Mouse (Mus musculus) forebrain, embryonic 16.5 days (tissue): ENCODE results near the gene Cyb5b. TPM values are rescaled to one million over a fixed set of nuclear protein-coding genes. Genes with fewer than 3 reads are reported as not detected.

Source experiments
- ATAC-seq: fragments of 200-750 bp; cut with Nextera tagmentation; 2 replicates; pipeline ENCODE4 v1.8.0; 2017; ENCODE audit warnings: mild to moderate bottlenecking, moderate library complexity
- H3K27ac ChIP-seq: fragments of 300-500 bp; sonication (generic); 2 replicates; pipeline ENCODE4 v1.5.1; 2014; ENCODE audit warnings: low read length, control low read depth
- H3K27me3 ChIP-seq: fragments of 300-500 bp; sonication (generic); replicated peaks from 2 replicates; pipeline ENCODE4 v1.6.1; 2014; ENCODE audit warnings: low read length; ENCODE audit not compliant: control insufficient read depth, insufficient read depth
- H3K36me3 ChIP-seq: fragments of 300-500 bp; sonication (generic); 2 replicates; pipeline ENCODE4 v1.6.1; 2014; ENCODE audit not compliant: control insufficient read depth, insufficient read depth
- H3K4me1 ChIP-seq: fragments of 300-500 bp; sonication (generic); replicated peaks from 2 replicates; pipeline ENCODE4 v1.6.1; 2014; ENCODE audit warnings: low read length; ENCODE audit not compliant: control insufficient read depth, insufficient read depth
- H3K4me2 ChIP-seq: fragments of 300-500 bp; sonication (generic); 2 replicates; pipeline ENCODE4 v1.6.1; 2014; ENCODE audit warnings: mild to moderate bottlenecking, low read length, control low read depth
- H3K4me3 ChIP-seq: fragments of 300-500 bp; sonication (generic); replicated peaks from 2 replicates; pipeline ENCODE4 v1.5.1; 2014; ENCODE audit warnings: mild to moderate bottlenecking, low read length, control low read depth
- H3K9ac ChIP-seq: fragments of 300-500 bp; sonication (generic); replicated peaks from 2 replicates; pipeline ENCODE4 v1.6.1; 2014; ENCODE audit warnings: low read depth, low read length, control low read depth
- H3K9me3 ChIP-seq: fragments of 300-500 bp; sonication (generic); 2 replicates; pipeline ENCODE4 v1.6.1; 2016; ENCODE audit warnings: low read length; ENCODE audit not compliant: control insufficient read depth
- WGBS: fragments of 180-500 bp; shearing (Covaris S2); extraction: QIAGEN DNeasy Blood & Tissue Kit; methylation state at CpG from one replicate; pipeline ENCODE4 v1.1.7; 2014; 5-methylcytosine and 5-hydroxymethylcytosine counted together
- polyA plus RNA-seq: library from polyadenylated mRNA; unstranded; fragments of >200 nt; fragmentation: Nextera tagmentation; extraction: Ambion mirVana; gene quantifications from 2 replicates; pipeline ENCODE4 v1.2.1, GENCODE M21; 2015

The Cyb5b gene
- polyA plus RNA-seq, 1 experiment from 2014 or later, result 114 TPM

DNA sequence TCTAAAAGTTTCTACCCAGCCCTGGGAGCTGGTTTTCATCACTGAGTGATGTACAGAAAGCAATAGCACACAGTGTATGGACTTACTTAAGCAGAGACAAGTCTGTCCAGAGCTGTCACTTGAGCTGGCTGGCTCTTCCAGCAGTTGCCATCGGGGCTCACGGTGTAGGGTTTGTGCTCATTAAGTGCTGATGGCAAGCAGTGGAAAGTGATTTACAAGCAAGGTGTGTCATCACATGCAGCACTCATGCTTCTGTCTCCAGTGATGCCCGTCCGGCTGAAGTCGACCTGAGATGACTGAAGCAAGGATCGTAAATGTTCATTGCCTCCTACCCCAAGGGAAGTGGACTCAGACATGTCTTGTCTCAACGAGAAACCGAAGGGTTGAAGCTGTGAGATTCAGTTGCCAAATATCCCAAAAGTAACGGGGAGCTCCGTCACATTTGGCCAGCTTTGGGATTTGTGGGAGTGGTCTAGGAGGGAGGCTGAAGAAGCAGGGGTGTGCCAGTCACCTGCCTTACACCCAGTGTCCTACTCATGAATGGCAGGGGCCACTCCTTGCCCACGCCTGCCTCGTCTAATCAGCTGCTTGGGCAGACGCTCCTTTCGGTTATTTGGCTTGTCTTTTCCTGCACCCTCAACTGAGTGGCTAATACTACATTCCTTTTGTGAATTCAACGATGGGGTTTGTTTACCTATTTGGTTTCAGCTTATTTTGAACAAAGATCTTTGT, 36.4 kb downstream of the Cyb5b start:
- Histone ChIP-seq H3K27me3 (no peaks in the 10 kb centered on the region), H3K9ac (no peak overlapping the region), H3K4me2 (no peak overlapping the region), H3K4me1 (no peaks in the 10 kb centered on the region), H3K9me3 (no peaks in the 10 kb centered on the region), H3K36me3 (peaks cover 15% of the 10 kb centered on the region), H3K4me3 (no peak overlapping the region), H3K27ac (no peak overlapping the region)
- 70% methylated on average over 15 of the region's 15 CpGs for WGBS
- no peak for ATAC-seq

DNA sequence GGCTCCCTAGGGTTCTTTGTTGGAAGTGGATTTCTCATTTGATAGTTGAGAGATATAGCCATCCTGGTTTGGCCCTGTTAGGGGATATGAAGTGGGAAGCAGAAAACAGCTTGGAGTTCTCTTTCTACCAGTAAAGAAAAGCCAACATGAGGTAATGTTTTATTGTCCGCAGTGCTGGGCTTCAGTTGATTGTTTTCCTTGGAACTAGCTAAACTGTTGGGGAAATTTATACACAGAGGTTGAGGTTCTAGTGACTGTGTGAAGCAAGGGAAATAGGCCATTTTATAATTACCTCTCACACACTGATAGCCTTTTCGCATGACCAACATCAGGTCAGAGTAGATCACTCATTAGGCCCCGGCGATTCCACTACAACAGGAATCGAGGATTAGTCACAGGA, 37.2 kb downstream of the Cyb5b start:
- no peak overlapping the region for H3K27ac ChIP-seq
- 71% methylated on average over 5 of the region's 5 CpGs for WGBS
- no peaks in the 10 kb centered on the region for H3K9me3 ChIP-seq

GRCm38 (mm10) chr8:107192631-107193030, 42.2 kb downstream of the Cyb5b start:
- no peak for ATAC-seq
- Histone ChIP-seq H3K4me3 (no peak overlapping the region), H3K4me1 (0 out of 2 replicates have a peak, but pooled peaks cover 3% of the 10 kb centered on the region), H3K9me3 (no peaks in the 10 kb centered on the region), H3K27me3 (no peaks in the 10 kb centered on the region), H3K4me2 (no peak overlapping the region), H3K9ac (no peak overlapping the region), H3K36me3 (no peaks in the 10 kb centered on the region), H3K27ac (no peak overlapping the region)
- WGBS, result 50% methylated on average over 8 of the region's 8 CpGs

More for the DNA sequence above, 37.2 kb downstream of the Cyb5b start:
- no peak overlapping the region for H3K9ac ChIP-seq
- H3K27me3 ChIP-seq, result no peaks in the 10 kb centered on the region
- H3K4me1 ChIP-seq, result 0 out of 2 replicates have a peak, but pooled peaks cover 1% of the 10 kb centered on the region
- H3K36me3 ChIP-seq, result peaks cover 12% of the 10 kb centered on the region
- no peak overlapping the region for H3K4me2 ChIP-seq
- H3K4me3 ChIP-seq, result no peak overlapping the region
- ATAC-seq, result no peak

GRCm38 (mm10) chr8:107193331-107193730, 42.9 kb downstream of the Cyb5b start:
- no peak overlapping the region for H3K4me3 ChIP-seq
- H3K9ac ChIP-seq, result no peak overlapping the region
- H3K4me2 ChIP-seq, result no peak overlapping the region
- no peaks in the 10 kb centered on the region for H3K27me3 ChIP-seq
- 71% methylated on average over 6 of the region's 6 CpGs for WGBS
- H3K4me1 ChIP-seq, result 0 out of 2 replicates have a peak, but pooled peaks cover 3% of the 10 kb centered on the region
- no peaks in the 10 kb centered on the region for H3K36me3 ChIP-seq
- H3K27ac ChIP-seq, result no peak overlapping the region
- H3K9me3 ChIP-seq, result no peaks in the 10 kb centered on the region
- ATAC-seq, result no peak

GRCm38 (mm10) chr8:107194786-107195451, 44.5 kb downstream of the Cyb5b start:
- Histone ChIP-seq H3K27ac (no peak overlapping the region), H3K4me3 (no peak overlapping the region), H3K9ac (no peak overlapping the region), H3K27me3 (no peaks in the 10 kb centered on the region), H3K4me2 (no peak overlapping the region), H3K4me1 (0 out of 2 replicates have a peak, but pooled peaks cover 3% of the 10 kb centered on the region), H3K9me3 (no peaks in the 10 kb centered on the region), H3K36me3 (no peaks in the 10 kb centered on the region)
- 92% methylated on average over 14 of the region's 14 CpGs for WGBS
- ATAC-seq, result no peak

- 77% methylated on average over 24 of the region's 24 CpGs for WGBS
- Histone ChIP-seq H3K36me3 (no peaks in the 10 kb centered on the region), H3K27ac (no peak overlapping the region), H3K9ac (no peak overlapping the region), H3K9me3 (no peaks in the 10 kb centered on the region), H3K4me2 (no peak overlapping the region), H3K4me1 (no peaks in the 10 kb centered on the region), H3K4me3 (no peak overlapping the region), H3K27me3 (no peaks in the 10 kb centered on the region)
- no peak for ATAC-seq
Observed at GRCm38 (mm10) chr8:107197901-107198826, 47.7 kb downstream of the Cyb5b start.

DNA sequence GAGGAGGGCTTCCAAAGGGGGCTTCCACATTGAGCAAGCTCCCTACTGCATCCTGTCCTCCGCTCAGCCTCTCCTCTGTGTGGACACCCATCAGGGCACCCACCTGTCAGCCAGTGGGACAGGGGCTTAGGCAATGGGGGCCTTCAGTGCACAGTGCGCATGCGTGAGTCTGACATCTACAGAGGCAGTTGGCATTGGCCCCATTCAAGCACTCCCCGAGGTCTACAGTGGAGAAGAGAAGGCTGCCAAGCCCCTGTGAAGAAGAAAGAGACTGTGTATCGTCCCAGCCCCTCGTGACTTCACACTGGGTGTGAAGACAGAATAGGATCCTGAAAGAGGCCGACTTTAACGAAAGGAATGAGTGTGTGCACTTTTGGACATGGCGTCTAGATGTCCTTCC, 54.7 kb downstream of the Cyb5b start:
- WGBS, result 71% methylated on average over 9 of the region's 9 CpGs
- no peak overlapping the region for H3K4me3 ChIP-seq
- no peak overlapping the region for H3K9ac ChIP-seq
- H3K36me3 ChIP-seq, result no peaks in the 10 kb centered on the region
- peaks cover 6% of the 10 kb centered on the region for H3K4me1 ChIP-seq
- no peak overlapping the region for H3K4me2 ChIP-seq
- no peak for ATAC-seq
- H3K27ac ChIP-seq, result no peak overlapping the region
- H3K27me3 ChIP-seq, result no peaks in the 10 kb centered on the region
- no peaks in the 10 kb centered on the region for H3K9me3 ChIP-seq

DNA sequence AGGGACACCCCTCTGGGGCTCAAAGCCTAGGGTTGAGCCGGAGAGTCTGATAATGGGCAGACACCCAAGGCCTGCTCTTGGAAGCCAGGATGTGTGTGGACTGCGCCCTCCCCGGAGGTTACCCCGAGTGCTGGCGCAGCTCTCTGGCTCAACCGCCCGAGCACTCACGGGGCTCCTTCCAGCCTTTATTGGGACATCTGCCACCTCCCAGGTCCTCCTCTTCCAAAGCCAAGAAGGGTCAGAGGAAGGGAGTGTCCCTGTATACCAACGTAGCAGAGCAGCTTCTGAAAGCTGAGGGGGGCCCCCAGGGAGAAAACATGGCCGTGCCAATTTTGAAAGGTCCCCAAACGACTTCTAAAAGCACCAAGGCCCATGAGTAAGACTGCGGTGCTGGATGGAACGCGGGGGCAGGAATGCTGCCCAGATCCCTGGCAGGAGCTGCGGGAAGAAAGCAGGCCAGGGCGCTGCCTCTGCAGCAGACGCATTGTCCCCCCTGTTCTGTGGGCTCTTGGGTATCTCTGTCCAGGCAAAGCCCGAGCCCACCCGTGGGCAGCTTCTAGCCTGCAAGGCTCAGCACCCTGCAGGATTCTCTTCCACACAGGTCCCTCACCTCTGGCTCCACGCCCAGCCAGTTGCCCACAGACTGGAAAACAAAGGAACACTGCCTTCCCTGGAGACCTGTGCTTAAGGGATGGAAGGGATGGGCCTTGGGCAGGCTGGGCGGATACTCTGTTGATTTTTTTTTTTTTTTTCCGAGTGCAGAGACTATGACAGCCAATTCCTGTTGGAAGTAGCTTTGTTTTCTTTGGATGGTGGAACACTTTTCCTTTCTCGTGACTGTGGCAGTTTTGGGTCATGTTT, 55.5 kb downstream of the Cyb5b start:
- no peak overlapping the region for H3K4me2 ChIP-seq
- H3K27ac ChIP-seq, result 0 out of 2 replicates have a peak overlapping the region, but pooled peaks have one; percentile 15
- ATAC-seq, result peak; percentile 43; the same call in 1 of the 2 replicates
- no peaks in the 10 kb centered on the region for H3K27me3 ChIP-seq
- H3K36me3 ChIP-seq, result no peaks in the 10 kb centered on the region
- no peak overlapping the region for H3K4me3 ChIP-seq
- no peaks in the 10 kb centered on the region for H3K9me3 ChIP-seq
- no peak overlapping the region for H3K9ac ChIP-seq
- H3K4me1 ChIP-seq, result peaks cover 6% of the 10 kb centered on the region
- WGBS, result 64% methylated on average over 23 of the region's 23 CpGs
